Mouse (Mus musculus) hindbrain, postnatal 0 days (tissue): ENCODE data around the gene Sp1. TPM values are rescaled to one million over a fixed set of nuclear protein-coding genes. Genes with fewer than 3 reads are reported as not detected.
A peak's percentile ranks its signal among the peaks of the same experiment; 100 is the strongest.

Source experiments
- ATAC-seq: fragments of 200-750 bp; cut with Nextera tagmentation; 2 replicates; pipeline ENCODE4 v1.8.0; 2017; ENCODE audit warnings: mild to moderate bottlenecking, moderate TSS enrichment, moderate library complexity
- DNase-seq: peaks from one replicate; pipeline ENCODE4 v3.0.0-alpha.2; 2015; ENCODE audit warnings: low spot score
- H3K27ac ChIP-seq: fragments of 300-500 bp; sonication (generic); 2 replicates; pipeline ENCODE4 v1.5.1; 2014; ENCODE audit warnings: mild to moderate bottlenecking
- H3K27me3 ChIP-seq: fragments of 300-500 bp; sonication (generic); 2 replicates; pipeline ENCODE4 v1.6.1; 2014; ENCODE audit warnings: low read length, mixed read lengths; ENCODE audit not compliant: insufficient read depth
- H3K36me3 ChIP-seq: fragments of 300-500 bp; sonication (generic); 2 replicates; pipeline ENCODE4 v1.6.1; 2014; ENCODE audit warnings: low read length, mixed read lengths; ENCODE audit not compliant: insufficient read depth
- H3K4me1 ChIP-seq: fragments of 300-500 bp; sonication (generic); 2 replicates; pipeline ENCODE4 v1.6.1; 2014; ENCODE audit warnings: antibody characterized with exemption, low read length, mixed read lengths; ENCODE audit not compliant: insufficient read depth
- H3K4me2 ChIP-seq: fragments of 300-500 bp; sonication (generic); 2 replicates; pipeline ENCODE4 v1.6.1; 2014; ENCODE audit warnings: low read depth, mild to moderate bottlenecking, low read length, moderate library complexity, mixed read lengths
- H3K4me3 ChIP-seq: fragments of 300-500 bp; sonication (generic); 2 replicates; pipeline ENCODE4 v1.5.1; 2014; ENCODE audit warnings: low read length
- H3K9ac ChIP-seq: fragments of 300-500 bp; sonication (generic); replicated peaks from 2 replicates; pipeline ENCODE4 v1.6.1; 2014; ENCODE audit warnings: mild to moderate bottlenecking, low read length, moderate library complexity, mixed read lengths
- H3K9me3 ChIP-seq: fragments of 300-500 bp; sonication (generic); 2 replicates; pipeline ENCODE4 v1.6.1; 2016; ENCODE audit warnings: low read length, mixed read lengths
- CTCF ChIP-seq: IDR thresholded peaks from 2 replicates; pipeline ENCODE4 v1.5.1; 2016; ENCODE audit warnings: antibody characterized with exemption, control low read depth, low read depth
- WGBS: fragments of 180-500 bp; shearing (Covaris S2); extraction: QIAGEN DNeasy Blood & Tissue Kit; methylation state at CpG from one replicate; pipeline ENCODE4 v1.1.7; 2014; 5-methylcytosine and 5-hydroxymethylcytosine counted together
- polyA plus RNA-seq: library from polyadenylated mRNA; unstranded; fragments of >200 nt; fragmentation: Nextera tagmentation; extraction: Ambion mirVana; gene quantifications from 2 replicates; pipeline ENCODE4 v1.2.1, GENCODE M21; 2015
- total RNA-seq: library from RNA; depleted of rRNA; stranded (reverse); fragments of >200 nt; gene quantifications from 2 replicates; pipeline ENCODE4 v1.2.3, GENCODE M21; 2014

The Sp1 gene
- total and polyA plus RNA-seq, 2 experiments from 2014 or later: 3.0 to 26.0 TPM

DNA sequence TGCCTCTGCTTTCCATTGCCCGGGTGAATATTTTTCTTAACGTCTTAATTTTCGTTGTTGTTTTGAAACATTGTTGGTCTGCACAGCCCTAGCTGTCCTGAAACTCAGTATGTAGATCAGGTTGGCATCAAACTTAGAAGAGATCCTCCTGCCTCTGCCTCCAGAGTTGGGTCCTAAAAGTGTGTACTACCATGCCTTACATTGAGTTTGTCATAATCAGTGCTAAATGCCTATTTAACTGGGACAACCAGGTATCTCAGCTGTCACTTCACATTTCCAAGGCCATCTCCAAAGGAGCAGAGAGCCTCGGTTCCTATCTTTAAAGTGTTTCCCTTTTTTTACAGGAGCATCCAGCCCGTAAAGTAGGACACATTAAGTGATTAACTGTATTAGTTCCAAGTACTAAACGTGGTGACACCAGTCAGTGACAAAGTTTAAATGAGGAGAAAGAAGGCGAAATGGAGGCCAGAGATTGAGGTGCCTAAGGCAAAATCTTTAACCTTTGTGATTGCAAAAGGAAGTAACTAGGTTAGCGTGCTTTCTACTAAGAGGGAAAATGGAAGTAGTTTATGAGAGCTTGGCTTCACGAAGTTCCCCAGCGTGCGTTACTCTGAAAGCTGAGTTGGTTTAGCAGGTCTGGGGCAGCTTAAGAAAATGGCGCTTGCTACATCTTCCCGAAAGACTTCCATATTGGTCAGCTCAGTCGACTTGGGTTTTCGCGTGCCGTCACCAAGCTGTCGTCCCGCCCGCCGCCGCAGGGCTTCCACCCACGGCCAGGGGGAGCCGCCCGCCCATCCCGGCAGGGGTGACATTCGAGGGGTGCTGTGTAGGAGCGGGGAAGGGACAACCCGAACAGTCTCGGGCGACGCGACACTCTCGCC lies 1.1 kb upstream of the Sp1 start:
- peak overlapping the region; percentile 47 for H3K4me3 ChIP-seq
- no peaks in the 10 kb centered on the region for H3K9me3 ChIP-seq
- H3K36me3 ChIP-seq: peaks cover 19% of the 10 kb centered on the region
- H3K27me3 ChIP-seq: no peaks in the 10 kb centered on the region
- peaks cover 4% of the 10 kb centered on the region; the same call in 1 of the 2 replicates for H3K4me1 ChIP-seq
- WGBS: 15% methylated on average over 34 of the region's 34 CpGs
- peak overlapping the region; percentile 71 for H3K9ac ChIP-seq
- no peak for DNase-seq
- TF ChIP-seq CTCF: peak; percentile 68
- peak overlapping the region; percentile 100 for H3K27ac ChIP-seq
- H3K4me2 ChIP-seq: peak overlapping the region; percentile 56
- no peak for ATAC-seq

DNA sequence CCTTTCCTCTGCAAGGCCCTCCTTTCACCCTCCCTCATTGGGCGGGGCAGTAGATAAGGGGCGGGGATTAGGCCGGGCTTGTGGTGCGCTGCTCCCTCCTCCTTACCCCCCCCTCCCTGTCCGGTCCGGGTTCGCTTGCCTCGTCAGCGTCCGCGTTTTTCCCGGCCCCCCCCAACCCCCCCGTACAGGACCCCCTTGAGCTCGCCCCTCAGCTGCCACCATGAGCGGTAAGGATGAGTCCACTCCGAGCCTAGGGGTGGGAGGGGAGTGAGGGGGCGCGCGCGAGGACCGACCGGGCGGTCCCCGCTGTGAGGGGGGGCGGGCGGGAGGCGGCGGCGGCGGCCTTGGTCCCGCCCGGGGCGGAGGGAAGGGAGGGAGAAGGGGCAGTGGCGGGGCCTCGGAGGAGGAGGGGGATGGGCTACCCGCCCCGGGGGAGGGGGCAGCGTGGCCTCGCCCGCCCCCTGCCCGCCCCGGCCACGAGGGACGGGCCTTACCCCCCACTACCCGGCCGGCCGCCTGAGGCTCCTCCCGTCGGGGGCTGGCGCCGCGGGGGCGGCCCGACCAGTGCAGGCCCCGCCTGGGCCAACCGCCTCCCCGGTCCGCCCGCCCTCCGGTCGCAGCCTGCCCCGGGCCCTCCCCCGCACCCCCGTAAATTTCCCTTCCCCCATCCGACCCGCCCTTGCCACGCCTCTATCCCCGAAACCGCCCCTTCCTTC lies 411 bp downstream of the Sp1 start:
- no peak for ATAC-seq
- peaks cover 8% of the 10 kb centered on the region; the same call in 1 of the 2 replicates for H3K4me1 ChIP-seq
- peaks cover 23% of the 10 kb centered on the region for H3K36me3 ChIP-seq
- WGBS: 2% methylated on average over 32 of the region's 69 CpGs
- H3K4me3 ChIP-seq: peak overlapping the region; percentile 83
- H3K9ac ChIP-seq: peak overlapping the region; percentile 91
- peak; percentile 75 for DNase-seq
- H3K9me3 ChIP-seq: no peaks in the 10 kb centered on the region
- H3K27me3 ChIP-seq: no peaks in the 10 kb centered on the region
- no peak for TF ChIP-seq CTCF
- H3K4me2 ChIP-seq: peak overlapping the region; percentile 54
- H3K27ac ChIP-seq: peak overlapping the region; percentile 96

DNA sequence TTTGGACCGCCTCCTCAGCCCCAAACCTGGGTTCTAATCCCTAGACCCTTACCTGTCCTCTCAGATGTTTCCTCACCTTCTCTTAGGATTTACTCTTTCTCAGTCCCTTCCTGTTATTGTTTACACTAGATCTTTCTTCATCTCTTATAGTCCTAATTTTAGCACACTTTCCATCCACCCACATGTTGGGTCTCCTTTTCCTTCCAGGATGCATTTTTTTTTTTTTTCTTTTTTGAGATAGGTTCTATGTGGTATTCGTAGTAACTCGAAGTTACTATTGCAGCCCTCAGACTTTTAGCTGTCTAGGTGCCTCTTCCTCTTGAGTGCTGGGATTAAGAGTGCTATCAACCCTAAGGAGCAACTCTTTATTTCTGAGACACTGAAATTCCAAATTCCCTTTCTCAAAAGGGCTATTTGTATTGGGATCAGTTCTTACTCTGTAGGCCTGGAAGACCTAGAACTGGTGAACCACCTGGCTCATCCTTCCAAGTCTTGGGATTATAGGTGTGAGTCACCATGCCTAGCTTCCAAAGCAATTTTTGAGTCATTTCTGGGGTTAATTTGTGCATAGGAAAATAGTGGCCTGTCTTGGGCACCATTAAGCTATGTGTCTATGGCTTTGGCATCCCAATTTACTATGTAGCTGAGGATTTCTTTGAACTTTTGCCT lies 1.1 kb downstream of the Sp1 start:
- Histone ChIP-seq H3K27me3 (no peaks in the 10 kb centered on the region), H3K4me1 (peaks cover 8% of the 10 kb centered on the region; the same call in 1 of the 2 replicates), H3K4me2 (peak overlapping the region; percentile 54), H3K36me3 (peaks cover 23% of the 10 kb centered on the region), H3K4me3 (peak overlapping the region; percentile 83), H3K27ac (peak overlapping the region; percentile 96), H3K9me3 (no peaks in the 10 kb centered on the region), H3K9ac (peak overlapping the region; percentile 91)
- TF ChIP-seq CTCF: no peak
- WGBS: 16% methylated on average over 3 of the region's 3 CpGs
- no peak for ATAC-seq
- DNase-seq: no peak

- WGBS: 93% methylated on average over 10 of the region's 10 CpGs
- DNase-seq: no peak
- H3K4me1 ChIP-seq: peaks cover 8% of the 10 kb centered on the region; the same call in 1 of the 2 replicates
- H3K27ac ChIP-seq: no peak overlapping the region
- no peaks in the 10 kb centered on the region for H3K9me3 ChIP-seq
- H3K4me3 ChIP-seq: no peak overlapping the region
- peak; percentile 11; the same call in 1 of the 2 replicates for TF ChIP-seq CTCF
- peaks cover 23% of the 10 kb centered on the region for H3K36me3 ChIP-seq
- H3K9ac ChIP-seq: no peak overlapping the region
- no peaks in the 10 kb centered on the region for H3K27me3 ChIP-seq
- no peak for ATAC-seq
- 0 out of 2 replicates have a peak overlapping the region, but pooled peaks have one; percentile 54 for H3K4me2 ChIP-seq
These were observed 2.0 kb downstream of the Sp1 start for GRCm38 (mm10) chr15:102407681-102408557.

- no peak overlapping the region for H3K4me3 ChIP-seq
- DNase-seq: no peak
- H3K9ac ChIP-seq: no peak overlapping the region
- no peak for TF ChIP-seq CTCF
- peaks cover 23% of the 10 kb centered on the region for H3K36me3 ChIP-seq
- no peak for ATAC-seq
- no peaks in the 10 kb centered on the region for H3K27me3 ChIP-seq
- 77% methylated on average over 2 of the region's 2 CpGs for WGBS
- H3K4me2 ChIP-seq: no peak overlapping the region
- H3K27ac ChIP-seq: no peak overlapping the region
- H3K4me1 ChIP-seq: peaks cover 8% of the 10 kb centered on the region; the same call in 1 of the 2 replicates
- no peaks in the 10 kb centered on the region for H3K9me3 ChIP-seq
These were observed 2.7 kb downstream of the Sp1 start for GRCm38 (mm10) chr15:102408558-102409130.
